Mouse (Mus musculus) heart, adult 9 months (tissue): ENCODE measurements around the gene Gm49630.
"Not testable (repeated sequence)": the region's sequence is repeated elsewhere in the genome, so short reads cannot be mapped to it uniquely, and the experiment has no call there.

Source experiments
- DNase-seq, 2 experiments: peaks; one replicate each; pipeline ENCODE4 v3.0.0; 2022; ENCODE audit warnings: low spot score in 2 of 2

Gene Gm49630

GRCm38 (mm10) chr17:7371879-7372278 lies at the start of gene Gm49630:
Gene Gm49630 (minus strand): TSS chr17:7371979.
- DNase-seq = not testable (repeated sequence)

- not testable (repeated sequence) for DNase-seq
Measured at GRCm38 (mm10) chr17:7420191-7420973, 48.6 kb upstream of the Gm49630 start.

GRCm38 (mm10) chr17:7414601-7415310 lies 43.0 kb upstream of the Gm49630 start:
- not testable (repeated sequence) for DNase-seq

- DNase-seq = not testable (repeated sequence)
Measured at GRCm38 (mm10) chr17:7413336-7413735, 41.6 kb upstream of the Gm49630 start.

GRCm38 (mm10) chr17:7399770-7400169 lies 28.0 kb upstream of the Gm49630 start:
- DNase-seq = not testable (repeated sequence)

- DNase-seq = not testable (repeated sequence)
Measured at GRCm38 (mm10) chr17:7398198-7398847, 26.5 kb upstream of the Gm49630 start.

GRCm38 (mm10) chr17:7397079-7397478 lies 25.3 kb upstream of the Gm49630 start:
- DNase-seq = not testable (repeated sequence)

GRCm38 (mm10) chr17:7396288-7396687 lies 24.5 kb upstream of the Gm49630 start:
- DNase-seq = not testable (repeated sequence)

- not testable (repeated sequence) for DNase-seq
Measured at GRCm38 (mm10) chr17:7395671-7396070, 23.9 kb upstream of the Gm49630 start.

- DNase-seq = not testable (repeated sequence)
Measured at GRCm38 (mm10) chr17:7395116-7395515, 23.3 kb upstream of the Gm49630 start.

GRCm38 (mm10) chr17:7389898-7390297 lies 18.1 kb upstream of the Gm49630 start:
- DNase-seq = not testable (repeated sequence)

- DNase-seq = not testable (repeated sequence)
Measured at GRCm38 (mm10) chr17:7388958-7389356, 17.2 kb upstream of the Gm49630 start.

- DNase-seq = not testable (repeated sequence)
Measured at GRCm38 (mm10) chr17:7388341-7388957, 16.7 kb upstream of the Gm49630 start.

- not testable (repeated sequence) for DNase-seq
Measured at GRCm38 (mm10) chr17:7386016-7386415, 14.2 kb upstream of the Gm49630 start.

- not testable (repeated sequence) for DNase-seq
Measured at GRCm38 (mm10) chr17:7385364-7385763, 13.6 kb upstream of the Gm49630 start, which contains the start of gene Unc93a2. Gene Unc93a2 (minus strand): TSS chr17:7385464.

GRCm38 (mm10) chr17:7383167-7384143 lies 11.7 kb upstream of the Gm49630 start:
- not testable (repeated sequence) for DNase-seq

GRCm38 (mm10) chr17:7382711-7383110 lies 10.9 kb upstream of the Gm49630 start:
- DNase-seq = not testable (repeated sequence)

- DNase-seq = not testable (repeated sequence)
Measured at GRCm38 (mm10) chr17:7377907-7378306, 6.1 kb upstream of the Gm49630 start.

- DNase-seq = not testable (repeated sequence)
Measured at GRCm38 (mm10) chr17:7376951-7377700, 5.3 kb upstream of the Gm49630 start.

GRCm38 (mm10) chr17:7369401-7369800 lies 2.4 kb downstream of the Gm49630 start:
- DNase-seq = not testable (repeated sequence)
